In genomic region chr16:36694798-36695290, GRCm38 (mm10) we compare ENCODE assay signal across 16 mouse cellular contexts. TPM values are rescaled to one million over a fixed set of nuclear protein-coding genes. Genes with fewer than 3 reads are reported as not detected.
A peak's percentile ranks its signal among the peaks of the same experiment; 100 is the strongest.
DNase-seq lines count a peak whose midpoint lies in the region; ATAC-seq and TF ChIP-seq lines count a peak whose summit lies in the region.
"Had no signal": no experiment of that assay in that cellular context is flagged by ENCODE, and none has a peak within 500 bp of the region (broad histone marks: within the 10 kb centered on the region; RNA-seq: fewer than 3 reads in every experiment).

No protein-coding gene starts in this region.

- H3K9me3 ChIP-seq in heart, embryonic 13.5 days = no peaks in the 10 kb centered on the region
- H3K9me3 ChIP-seq in limb, embryonic 12.5 days = no peaks in the 10 kb centered on the region
- H3K9me3 ChIP-seq in limb, embryonic 10.5 days (replicated peaks) = no peaks in the 10 kb centered on the region
- H3K9me3 ChIP-seq in ES-E14 (ENCODE audit: control insufficient read depth, insufficient read depth, low read depth, low read length) = no peaks in the 10 kb centered on the region
- H3K9me3 ChIP-seq in intestine, embryonic 16.5 days (ENCODE audit: control insufficient read depth, low read length) = no peaks in the 10 kb centered on the region
- H3K9me3 ChIP-seq: liver, embryonic 15.5 days; neural tube, embryonic 12.5 days had no signal

- H3K9ac ChIP-seq in heart, embryonic 13.5 days = no peak overlapping the region
- no peak overlapping the region for H3K9ac ChIP-seq in limb, embryonic 12.5 days (replicated peaks)
- H3K9ac ChIP-seq in ES-E14 (ENCODE audit: insufficient read depth, low read depth, low read length, poor library complexity, severe bottlenecking) = 0 out of 2 replicates have a peak overlapping the region, but pooled peaks have one; percentile 7
- H3K9ac ChIP-seq in intestine, embryonic 16.5 days (ENCODE audit: low read depth, low read length) = no peak overlapping the region
- H3K9ac ChIP-seq: liver, embryonic 15.5 days had no signal

- H3K27me3 ChIP-seq in heart, embryonic 13.5 days (replicated peaks) = peaks cover 37% of the 10 kb centered on the region
- H3K27me3 ChIP-seq in limb, embryonic 12.5 days = peaks cover 33% of the 10 kb centered on the region
- peaks cover 40% of the 10 kb centered on the region for H3K27me3 ChIP-seq in limb, embryonic 10.5 days (ENCODE audit: low read depth, poor library complexity, severe bottlenecking)
- peaks cover 4% of the 10 kb centered on the region for H3K27me3 ChIP-seq in intestine, embryonic 16.5 days (replicated peaks; ENCODE audit: control insufficient read depth, insufficient read depth, low read length)

- no peak overlapping the region for H3K4me3 ChIP-seq in heart, embryonic 13.5 days
- no peak overlapping the region for H3K4me3 ChIP-seq in limb, embryonic 12.5 days (replicated peaks)
- H3K4me3 ChIP-seq in limb, embryonic 10.5 days = no peak overlapping the region
- peak overlapping the region; percentile 57 to 71; a peak in 2 of 4 replicates for H3K4me3 ChIP-seq in ES-E14 (ENCODE audit: insufficient read depth in 1 of 2, low read depth in 1 of 2, low read length in 2 of 2, poor library complexity in 1 of 2, severe bottlenecking in 1 of 2)
- peak overlapping the region; percentile 59; the same call in 1 of the 2 replicates for H3K4me3 ChIP-seq in intestine, embryonic 16.5 days (ENCODE audit: low read length)

- in situ Hi-C loops in ES-E14 (cut with MboI; ENCODE audit: low sequenced_read_pairs in 2 of 2, unreplicated experiment in 2 of 2) = no loop called here

- DNase-seq in heart, postnatal 4 days = no peak
- no peak for DNase-seq in limb, embryonic 10.5 days (ENCODE audit: low spot score)
- no peak for DNase-seq in ES-E14 (ENCODE audit: low read depth, low spot score)
- no peak for DNase-seq in adrenal gland, postnatal 25 days
- no peak for DNase-seq in layer of hippocampus, adult 11-12 months (ENCODE audit: low spot score)
- DNase-seq: adrenal gland, postnatal 36 days; gastrocnemius, postnatal 10 days; heart, postnatal 10 days; thymus, postnatal 14 days had no signal

- no peak for ATAC-seq in heart, embryonic 13.5 days (ENCODE audit: extremely low read depth, insufficient number of reproducible peaks, low FRiP score, low TSS enrichment)
- no peak for ATAC-seq in limb, embryonic 12.5 days (ENCODE audit: insufficient number of reproducible peaks, insufficient read depth, low FRiP score, low TSS enrichment, low read depth)
- ATAC-seq in intestine, embryonic 16.5 days = no peak

- 64% methylated on average over 9 of the region's 9 CpGs for WGBS in heart, embryonic 13.5 days
- 52% methylated on average over 9 of the region's 9 CpGs for WGBS in limb, embryonic 12.5 days
- 69% methylated on average over 9 of the region's 9 CpGs for WGBS in limb, embryonic 10.5 days
- WGBS in intestine, embryonic 16.5 days = 59% methylated on average over 9 of the region's 9 CpGs

- no peak overlapping the region for H3K27ac ChIP-seq in heart, embryonic 13.5 days (replicated peaks)
- no peak overlapping the region for H3K27ac ChIP-seq in limb, embryonic 12.5 days
- no peak overlapping the region for H3K27ac ChIP-seq in limb, embryonic 10.5 days
- H3K27ac ChIP-seq in ES-E14 (ENCODE audit: insufficient read depth, low read depth, low read length, poor library complexity, severe bottlenecking) = no peak overlapping the region
- H3K27ac ChIP-seq in intestine, embryonic 16.5 days (ENCODE audit: low read length) = no peak overlapping the region
- H3K27ac ChIP-seq: layer of hippocampus, adult 2 months; liver, embryonic 15.5 days; neural tube, embryonic 12.5 days had no signal

- no peaks in the 10 kb centered on the region for H3K36me3 ChIP-seq in heart, embryonic 13.5 days
- no peaks in the 10 kb centered on the region for H3K36me3 ChIP-seq in limb, embryonic 12.5 days
- H3K36me3 ChIP-seq in limb, embryonic 10.5 days = no peaks in the 10 kb centered on the region
- no peaks in the 10 kb centered on the region; the same call in 1 of the 2 replicates for H3K36me3 ChIP-seq in ES-E14 (ENCODE audit: control insufficient read depth, insufficient read depth, low read length, poor library complexity, severe bottlenecking)
- no peaks in the 10 kb centered on the region for H3K36me3 ChIP-seq in intestine, embryonic 16.5 days (ENCODE audit: control insufficient read depth, insufficient read depth, low read length)
- H3K36me3 ChIP-seq: liver, embryonic 15.5 days; neural tube, embryonic 12.5 days had no signal

- H3K4me2 ChIP-seq in heart, embryonic 13.5 days = peak overlapping the region; percentile 90
- H3K4me2 ChIP-seq in limb, embryonic 12.5 days = peak overlapping the region; percentile 86; the same call in 1 of the 2 replicates
- H3K4me2 ChIP-seq in intestine, embryonic 16.5 days (ENCODE audit: low read depth, low read length) = peak overlapping the region; percentile 58; the same call in 1 of the 2 replicates

- peaks cover 8% of the 10 kb centered on the region for H3K4me1 ChIP-seq in heart, embryonic 13.5 days
- H3K4me1 ChIP-seq in limb, embryonic 12.5 days (replicated peaks) = peaks cover 9% of the 10 kb centered on the region
- peaks cover 9% of the 10 kb centered on the region for H3K4me1 ChIP-seq in limb, embryonic 10.5 days
- 0 out of 4 replicates have a peak, but pooled peaks cover 0 to 3% of the 10 kb centered on the region in 2 experiments for H3K4me1 ChIP-seq in ES-E14 (ENCODE audit: control insufficient read depth in 2 of 2, insufficient read depth in 2 of 2, low read length in 2 of 2, poor library complexity in 1 of 2)
- 0 out of 2 replicates have a peak, but pooled peaks cover 3% of the 10 kb centered on the region for H3K4me1 ChIP-seq in intestine, embryonic 16.5 days (ENCODE audit: control insufficient read depth, insufficient read depth, low read length)
- H3K4me1 ChIP-seq: liver, embryonic 15.5 days had no signal

TF ChIP-seq in ES-E14, 5 proteins besides CTCF, POLR2A, EP300 and RAD21:
- TF ChIP-seq CHD2 (IDR thresholded peaks at IDR 0.05; ENCODE audit: low read depth, low read length) (no peak), MAFK (IDR thresholded peaks at IDR 0.05; ENCODE audit: insufficient read depth, low read depth, low read length) (no peak), ZC3H11A (IDR thresholded peaks at IDR 0.05; ENCODE audit: borderline replicate concordance, low read depth, low read length) (no peak), HCFC1 (IDR thresholded peaks at IDR 0.05; ENCODE audit: borderline replicate concordance, insufficient read depth, low read length) (no peak), ZNF384 (IDR thresholded peaks at IDR 0.05; ENCODE audit: low read depth, low read length) (no peak)

RNA-seq across cellular contexts. Expression of gene Ildr1, which starts 1.1 kb away (rescaled TPM):
- polyA plus RNA-seq in heart, embryonic 13.5 days (2015; fragmentation: Nextera tagmentation; extraction: Ambion mirVana) = 0.17 TPM in 2 replicates
- total RNA-seq in heart, postnatal 4 days (2021) = not detected
- 0.66 and 0.93 TPM in 2 replicates for polyA plus RNA-seq in limb, embryonic 12.5 days (2016; fragmentation: Nextera tagmentation; extraction: Ambion mirVana)
- polyA plus RNA-seq in limb, embryonic 10.5 days (2016; fragmentation: Nextera tagmentation; extraction: Ambion mirVana) = 0.36 and 0.71 TPM in 2 replicates
- 12.8 and 24.8 TPM in 2 replicates for total RNA-seq in ES-E14 (2012; rRNA removed)
- polyA plus RNA-seq in intestine, embryonic 16.5 days (2015; fragmentation: Nextera tagmentation; extraction: Ambion mirVana) = 9.0 and 9.7 TPM in 2 replicates
- not detected in 2 replicates for total RNA-seq in adrenal gland, postnatal 25 days (2021)
- total RNA-seq: adrenal gland, postnatal 36 days; heart, postnatal 10 days had no signal
- polyA plus RNA-seq: C2C12; neural tube, embryonic 12.5 days had no signal

RNA-seq across cellular contexts. Expression of gene Cd86, which starts 29.0 kb away (rescaled TPM):
- polyA plus RNA-seq in heart, embryonic 13.5 days (2015; fragmentation: Nextera tagmentation; extraction: Ambion mirVana) = 1.2 and 1.3 TPM in 2 replicates
- total RNA-seq in heart, postnatal 4 days (2021) = under 1 TPM; 0.62 to 0.65 TPM
- polyA plus RNA-seq in limb, embryonic 12.5 days (2016; fragmentation: Nextera tagmentation; extraction: Ambion mirVana) = 0.69 and 1.0 TPM in 2 replicates
- 0.30 and 0.55 TPM in 2 replicates for polyA plus RNA-seq in limb, embryonic 10.5 days (2016; fragmentation: Nextera tagmentation; extraction: Ambion mirVana)
- 0.26 and 0.62 TPM in 2 replicates for total RNA-seq in ES-E14 (2012; rRNA removed)
- 1.9 and 2.3 TPM in 2 replicates for polyA plus RNA-seq in intestine, embryonic 16.5 days (2015; fragmentation: Nextera tagmentation; extraction: Ambion mirVana)
- total RNA-seq in adrenal gland, postnatal 25 days (2021) = 0.55 and 0.62 TPM in 2 replicates
- polyA plus RNA-seq: C2C12 had no signal

Comparison
In these comparisons a context has a peak if more than half of its experiments do, and no peak if none do; other contexts are left out.
1. H3K4me3 ChIP-seq: peak in ES-E14 (2 of 2) and intestine, embryonic 16.5 days (single experiment); none in heart, embryonic 13.5 days (single experiment), limb, embryonic 12.5 days (single experiment) and limb, embryonic 10.5 days (single experiment).
2. Peak in every context shown above with its lines, with median percentiles within 50 percentile points of each other: H3K4me2 ChIP-seq.